Mouse (Mus musculus) E14TG2a.4 (cell line): ENCODE measurements around the gene Rap1gap2.

Source experiments
- H3K27me3 ChIP-seq: 2 replicates; pipeline ENCODE4 v1.6.1; 2014; ENCODE audit warnings: low read length, control low read depth; ENCODE audit not compliant: insufficient read depth
- H3K36me3 ChIP-seq: 2 replicates; pipeline ENCODE4 v1.6.1; 2014; ENCODE audit warnings: low read length, control low read depth; ENCODE audit not compliant: insufficient read depth
- H3K4me1 ChIP-seq: replicated peaks from 2 replicates; pipeline ENCODE4 v1.6.1; 2014; ENCODE audit warnings: low read depth, low read length, control low read depth
- H3K4me3 ChIP-seq: replicated peaks from 2 replicates; pipeline ENCODE4 v1.5.1; 2014; ENCODE audit warnings: mild to moderate bottlenecking, low read length
- H3K9me3 ChIP-seq: 2 replicates; pipeline ENCODE4 v1.6.1; 2014; ENCODE audit warnings: low read length, control low read depth
- CTCF ChIP-seq: conservative IDR thresholded peaks from 2 replicates; pipeline ENCODE4 v1.5.1; 2014; ENCODE audit warnings: low read length
- NANOG ChIP-seq: IDR thresholded peaks from 2 replicates; pipeline ENCODE4 v1.6.1; 2014; ENCODE audit warnings: borderline replicate concordance, low read length, mixed read lengths
- POU5F1 ChIP-seq: IDR thresholded peaks from 2 replicates; pipeline ENCODE4 v1.6.1; 2014; ENCODE audit warnings: low read length, borderline replicate concordance

Gene Rap1gap2

DNA sequence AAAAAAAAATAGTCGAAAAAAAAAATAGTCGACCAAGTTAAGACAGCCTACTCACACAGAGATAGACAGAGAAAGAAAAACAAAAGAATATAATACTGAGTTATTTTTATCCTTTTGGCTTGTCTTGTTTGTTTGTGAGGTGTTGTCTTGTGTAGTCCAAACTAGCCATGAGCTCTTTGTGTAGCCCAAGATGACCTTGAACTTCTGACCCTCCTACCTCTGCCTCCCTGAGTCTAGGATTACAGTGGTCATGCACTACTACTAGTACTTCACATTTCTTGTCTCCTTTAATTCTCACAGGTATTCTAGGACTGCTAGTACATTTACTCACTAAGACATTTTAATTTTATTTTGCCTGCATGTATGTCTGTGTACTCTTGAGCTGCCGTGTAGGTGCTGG lies 16.8 kb upstream of the Rap1gap2 start:
- TF ChIP-seq POU5F1: no peak
- no peak for TF ChIP-seq NANOG
- no peaks in the 10 kb centered on the region for H3K9me3 ChIP-seq

GRCm38 (mm10) chr11:74625333-74625732 lies 14.6 kb upstream of the Rap1gap2 start:
- no peak for TF ChIP-seq NANOG
- TF ChIP-seq CTCF: no peak
- TF ChIP-seq POU5F1: no peak
- H3K36me3 ChIP-seq: peaks cover 38% of the 10 kb centered on the region
- H3K9me3 ChIP-seq: no peaks in the 10 kb centered on the region
- peaks cover 9% of the 10 kb centered on the region for H3K27me3 ChIP-seq
- H3K4me1 ChIP-seq: peaks cover 65% of the 10 kb centered on the region
- no peak overlapping the region for H3K4me3 ChIP-seq

More for the DNA sequence above, 16.8 kb upstream of the Rap1gap2 start:
- peaks cover 54% of the 10 kb centered on the region for H3K4me1 ChIP-seq
- no peaks in the 10 kb centered on the region for H3K27me3 ChIP-seq
- no peak overlapping the region for H3K4me3 ChIP-seq
- peaks cover 42% of the 10 kb centered on the region for H3K36me3 ChIP-seq

DNA sequence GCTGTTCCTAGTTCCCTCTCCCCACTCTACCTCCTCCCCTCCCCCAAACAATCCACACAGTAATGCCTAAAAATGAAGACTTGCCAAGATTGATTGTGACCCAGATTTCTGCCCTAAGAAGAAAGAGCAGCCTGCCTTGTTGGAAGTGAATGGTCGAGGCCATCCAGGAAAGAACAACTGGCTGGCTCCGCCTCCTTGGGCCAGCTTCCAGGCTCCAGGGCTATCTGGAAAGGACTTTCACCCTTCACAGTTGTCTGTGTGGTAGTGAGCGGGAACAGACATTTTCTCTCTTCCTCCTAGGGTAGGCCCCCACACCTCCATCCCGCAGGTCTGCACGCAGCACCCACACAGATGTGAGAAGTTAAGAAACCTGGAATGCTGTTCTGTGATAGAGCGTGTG lies 13.0 kb upstream of the Rap1gap2 start:
- peaks cover 15% of the 10 kb centered on the region for H3K27me3 ChIP-seq
- H3K36me3 ChIP-seq: peaks cover 38% of the 10 kb centered on the region
- H3K9me3 ChIP-seq: no peaks in the 10 kb centered on the region
- H3K4me3 ChIP-seq: no peak overlapping the region
- peaks cover 56% of the 10 kb centered on the region for H3K4me1 ChIP-seq
- TF ChIP-seq POU5F1: no peak
- TF ChIP-seq NANOG: no peak
- no peak for TF ChIP-seq CTCF

- no peak for TF ChIP-seq POU5F1
- TF ChIP-seq NANOG: no peak
- no peak for TF ChIP-seq CTCF
- peaks cover 26% of the 10 kb centered on the region for H3K27me3 ChIP-seq
- H3K4me1 ChIP-seq: peaks cover 42% of the 10 kb centered on the region
- peaks cover 35% of the 10 kb centered on the region for H3K36me3 ChIP-seq
- H3K9me3 ChIP-seq: no peaks in the 10 kb centered on the region
- H3K4me3 ChIP-seq: no peak overlapping the region
Observed at GRCm38 (mm10) chr11:74621974-74622669, 11.4 kb upstream of the Rap1gap2 start.

DNA sequence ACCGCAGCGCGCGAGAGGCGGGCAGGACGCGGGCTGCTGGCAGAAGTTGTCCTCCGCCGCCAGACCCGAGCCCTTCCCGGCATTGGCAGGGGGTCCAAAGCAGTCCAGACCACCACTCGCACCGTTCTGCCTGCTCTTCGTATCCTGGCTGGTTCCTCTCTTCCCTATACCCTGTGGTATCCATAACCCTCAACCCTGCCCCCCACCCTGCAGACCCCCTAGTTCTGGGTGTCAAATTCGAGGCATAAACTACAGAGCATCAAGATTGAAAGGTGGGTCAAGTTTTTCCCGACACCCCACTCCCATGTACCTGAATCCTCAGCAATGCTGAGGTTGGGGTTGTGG lies 9.2 kb upstream of the Rap1gap2 start:
- peak overlapping the region; percentile 92 for H3K4me3 ChIP-seq
- TF ChIP-seq CTCF (no peak), NANOG (no peak), POU5F1 (no peak)
- H3K9me3 ChIP-seq: no peaks in the 10 kb centered on the region
- peaks cover 32% of the 10 kb centered on the region for H3K36me3 ChIP-seq
- peaks cover 38% of the 10 kb centered on the region for H3K4me1 ChIP-seq
- peaks cover 31% of the 10 kb centered on the region for H3K27me3 ChIP-seq

DNA sequence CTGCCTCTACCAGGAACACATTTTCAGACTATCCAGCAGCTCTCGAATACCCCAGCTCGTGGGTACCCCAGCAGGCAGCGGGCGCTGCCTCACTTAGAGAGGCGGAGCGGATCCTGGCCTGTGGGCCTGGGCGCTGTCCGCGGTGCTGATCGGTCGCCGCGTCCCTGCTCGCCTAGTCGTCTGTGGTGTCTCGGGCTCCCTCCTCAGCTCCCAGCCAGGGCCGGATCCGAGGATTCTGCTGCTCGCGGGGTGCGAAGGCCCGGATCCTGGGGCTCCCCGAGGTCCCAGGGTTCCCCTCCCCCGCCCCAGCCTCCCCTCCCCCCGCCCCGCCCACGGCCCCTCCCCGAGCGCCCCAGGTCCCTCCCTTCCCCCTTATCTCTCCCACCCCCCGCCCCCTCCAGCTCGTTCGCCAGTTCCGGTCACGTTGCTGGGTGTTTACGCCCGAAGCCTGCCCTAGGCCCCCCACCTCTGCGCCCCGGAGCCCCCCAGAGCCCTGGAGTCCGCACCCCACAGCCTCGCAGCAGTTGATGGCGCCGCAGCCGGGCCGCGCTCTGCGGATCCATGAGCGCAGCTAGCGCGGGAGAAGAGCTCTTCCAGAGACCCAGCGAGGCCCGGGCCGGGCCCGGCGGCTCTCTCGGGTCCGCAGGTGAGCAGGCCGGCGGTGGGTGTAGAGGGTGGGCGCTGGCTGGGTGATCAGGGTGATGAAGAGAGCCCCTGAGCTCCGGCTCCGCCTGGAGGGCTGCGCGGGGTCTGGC lies 8.7 kb upstream of the Rap1gap2 start, which contains the start of gene Ccdc92b:
Ccdc92b (plus strand) TSS at position 405 of the 755 bp plus-strand sequence.
- no peak for TF ChIP-seq POU5F1
- no peak for TF ChIP-seq NANOG
- no peak for TF ChIP-seq CTCF
- H3K27me3 ChIP-seq: peaks cover 31% of the 10 kb centered on the region

DNA sequence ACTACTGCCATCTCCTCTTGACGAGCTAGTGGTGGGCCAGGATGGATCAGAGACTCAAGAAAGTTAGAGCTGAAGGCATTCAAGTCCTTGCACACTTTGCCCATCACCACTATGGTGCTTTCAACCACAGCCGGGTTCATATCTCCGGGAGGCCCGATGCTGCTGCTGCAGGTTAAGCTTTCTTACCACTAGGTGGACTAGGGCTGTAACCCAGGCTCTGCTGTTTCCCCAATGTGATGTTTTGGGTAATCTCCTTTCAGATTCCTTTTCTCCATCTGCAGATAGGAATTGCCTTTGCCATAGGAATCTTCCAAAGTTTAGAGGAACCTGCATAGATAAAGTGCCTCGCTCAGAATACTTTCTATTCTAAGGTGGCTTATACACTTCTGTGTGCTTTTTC lies 4.9 kb upstream of the Rap1gap2 start:
- Histone ChIP-seq H3K4me1 (peaks cover 36% of the 10 kb centered on the region), H3K9me3 (no peaks in the 10 kb centered on the region), H3K4me3 (no peak overlapping the region), H3K27me3 (peaks cover 27% of the 10 kb centered on the region), H3K36me3 (no peaks in the 10 kb centered on the region)
- TF ChIP-seq CTCF: peak; percentile 20; the same call in 1 of the 2 replicates
- no peak for TF ChIP-seq POU5F1

More for the DNA sequence above, 8.7 kb upstream of the Rap1gap2 start, which contains the start of gene Ccdc92b:
- H3K9me3 ChIP-seq: no peaks in the 10 kb centered on the region
- H3K36me3 ChIP-seq: peaks cover 28% of the 10 kb centered on the region
- H3K4me1 ChIP-seq: peaks cover 34% of the 10 kb centered on the region
- H3K4me3 ChIP-seq: peak within 1 kb of the TSS; percentile 92

- H3K36me3 ChIP-seq: no peaks in the 10 kb centered on the region
- H3K9me3 ChIP-seq: no peaks in the 10 kb centered on the region
- no peak for TF ChIP-seq NANOG
- no peak for TF ChIP-seq CTCF
- TF ChIP-seq POU5F1: no peak
- peaks cover 16% of the 10 kb centered on the region for H3K27me3 ChIP-seq
- no peak overlapping the region for H3K4me3 ChIP-seq
- peaks cover 37% of the 10 kb centered on the region for H3K4me1 ChIP-seq
Observed at GRCm38 (mm10) chr11:74613428-74613827, 2.7 kb upstream of the Rap1gap2 start.

DNA sequence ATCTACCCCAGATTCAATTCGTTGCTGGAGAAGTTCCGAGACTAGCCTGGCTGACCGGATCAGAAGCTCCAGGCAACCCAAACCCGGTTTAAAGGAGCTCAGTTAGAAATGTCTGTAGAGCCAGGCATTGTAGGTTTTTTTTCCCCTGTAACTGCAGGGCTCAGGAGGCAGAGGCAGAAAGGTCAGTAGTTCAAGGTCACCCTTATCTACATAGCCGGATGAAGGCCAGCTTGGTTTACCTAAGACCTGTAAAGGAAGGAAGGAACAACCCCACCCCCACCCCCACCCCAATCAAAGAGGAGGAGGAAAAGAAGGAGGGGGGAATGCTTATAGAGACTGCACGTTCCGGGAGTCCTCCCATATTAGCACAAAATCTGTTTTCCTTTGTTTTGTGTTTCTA lies 722 bp upstream of the Rap1gap2 start:
- H3K9me3 ChIP-seq: no peaks in the 10 kb centered on the region
- H3K36me3 ChIP-seq: no peaks in the 10 kb centered on the region
- H3K27me3 ChIP-seq: peaks cover 3% of the 10 kb centered on the region; the same call in 1 of the 2 replicates
- peak overlapping the region; percentile 80 for H3K4me3 ChIP-seq
- H3K4me1 ChIP-seq: peaks cover 47% of the 10 kb centered on the region
- TF ChIP-seq NANOG (no peak), POU5F1 (no peak), CTCF (no peak)
